Mouse (Mus musculus) retina, adult 2 months (tissue): ENCODE measurements around the gene Ggt5.

Experiments
- DNase-seq: peaks from one replicate; pipeline ENCODE4 v3.0.0-alpha.2; 2012; ENCODE audit warnings: low read depth, low spot score

Gene Ggt5

DNA sequence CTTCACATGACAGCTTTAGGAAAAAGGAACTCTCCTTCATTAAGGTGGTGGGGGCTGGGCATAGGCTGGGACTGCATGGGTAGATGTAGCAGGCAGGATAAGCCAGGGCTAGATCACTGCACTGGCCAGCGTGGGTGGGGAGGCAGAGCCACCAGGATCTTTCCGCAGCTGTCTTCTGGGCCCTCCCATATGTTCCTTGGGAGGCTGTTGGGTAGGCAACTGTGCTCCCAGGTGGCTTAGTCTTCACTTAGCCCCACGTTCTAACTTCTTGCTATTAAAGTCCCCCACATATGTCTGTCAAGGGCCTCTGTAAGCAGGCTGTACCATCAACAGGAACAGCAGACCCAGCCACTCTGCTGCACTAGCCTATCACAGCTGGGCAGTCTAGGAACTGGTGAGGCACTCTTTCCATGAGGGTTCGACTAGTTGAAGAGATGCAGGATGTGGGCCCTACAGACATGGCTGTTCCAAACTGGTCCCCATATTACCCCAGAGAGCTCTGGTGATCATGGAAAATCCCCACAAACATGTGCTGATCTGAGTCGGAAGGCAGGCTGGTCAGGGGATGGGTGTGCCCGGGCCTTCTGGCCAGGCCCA is 61.3 kb downstream of the Ggt5 start:
- DNase-seq = no peak

DNA sequence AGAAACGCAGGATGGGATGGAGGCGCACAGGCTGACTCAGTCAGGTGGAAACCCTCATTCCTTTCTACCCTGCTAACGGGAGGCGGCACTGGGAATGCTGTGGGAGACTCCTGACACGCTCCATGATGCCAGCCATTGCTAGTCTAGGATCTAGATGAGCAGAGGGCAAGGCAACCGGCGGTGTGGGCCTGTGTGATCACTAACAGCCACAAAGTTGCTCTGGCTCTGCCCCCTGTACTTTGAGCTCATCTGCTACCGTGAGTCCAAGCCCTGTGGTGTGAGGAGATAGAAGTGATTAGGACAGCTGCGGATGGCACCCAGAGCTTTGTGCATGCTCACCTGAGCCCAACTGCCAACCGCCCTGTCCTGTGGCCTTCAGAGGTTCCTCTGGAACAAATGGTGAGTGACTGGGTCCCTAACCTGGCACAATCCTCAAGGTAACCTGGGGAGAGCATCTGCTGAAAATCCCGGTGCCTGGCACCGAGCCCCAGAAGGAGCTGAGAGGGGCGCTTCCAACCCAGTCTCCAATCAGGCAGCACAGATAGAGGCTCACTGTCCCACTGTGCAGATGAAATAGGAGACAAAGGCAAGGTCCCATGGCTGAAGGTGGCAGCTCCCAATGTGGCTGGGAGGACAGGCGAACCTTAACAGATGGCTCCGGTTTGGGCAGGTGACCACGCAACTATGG is 62.4 kb downstream of the Ggt5 start:
- no peak for DNase-seq

DNA sequence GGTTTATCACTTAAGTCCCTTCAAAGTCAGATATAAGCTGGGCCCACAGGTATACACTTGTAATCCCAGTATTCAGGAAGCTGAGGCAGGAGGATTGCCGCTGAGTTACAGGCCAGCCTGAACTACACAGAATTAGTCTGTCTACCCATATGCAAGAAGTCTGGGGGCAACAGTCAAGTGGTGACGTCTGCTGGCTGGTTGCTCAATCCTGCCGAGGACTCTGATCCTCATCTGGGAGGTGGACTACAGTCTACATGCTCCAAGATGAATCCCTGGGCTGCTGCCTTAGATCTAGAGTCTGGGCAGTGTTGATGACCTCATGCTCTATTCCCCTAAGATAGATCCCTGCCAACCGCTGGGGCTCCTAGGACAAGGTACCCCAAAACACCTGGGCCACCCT is 64.9 kb downstream of the Ggt5 start:
- no peak for DNase-seq

- no peak for DNase-seq
These were observed 68.0 kb downstream of the Ggt5 start for GRCm38 (mm10) chr10:75657165-75657564.

DNA sequence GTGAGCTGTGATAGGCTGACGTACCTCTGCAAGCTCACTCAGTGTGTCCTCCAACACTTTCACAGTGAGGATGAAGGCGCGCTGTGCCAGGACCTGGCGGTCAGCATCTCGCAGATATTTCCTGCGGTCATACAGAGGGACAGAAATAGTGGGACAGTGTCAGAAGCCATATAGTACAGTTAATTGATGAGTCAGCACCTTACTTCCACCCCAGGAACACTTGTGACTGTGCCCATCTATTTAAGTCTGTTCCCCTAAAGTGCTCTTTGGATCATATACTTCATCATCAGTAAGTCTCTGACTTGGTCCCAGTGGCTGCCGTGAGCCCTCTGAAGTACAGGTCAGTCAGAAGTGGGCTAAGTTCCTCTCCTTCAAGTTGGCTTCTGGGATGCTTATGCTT is 68.6 kb downstream of the Ggt5 start:
- no peak for DNase-seq

GRCm38 (mm10) chr10:75661381-75661780 is 72.2 kb downstream of the Ggt5 start:
- DNase-seq = no peak

- DNase-seq = no peak
These were observed 72.7 kb downstream of the Ggt5 start for GRCm38 (mm10) chr10:75661876-75662275.

GRCm38 (mm10) chr10:75662575-75662974 is 73.4 kb downstream of the Ggt5 start:
- DNase-seq = no peak

- no peak for DNase-seq
These were observed 75.6 kb downstream of the Ggt5 start for GRCm38 (mm10) chr10:75664673-75665270.

- no peak for DNase-seq
These were observed 77.4 kb downstream of the Ggt5 start for GRCm38 (mm10) chr10:75666451-75667030.
